Mouse (Mus musculus): ENCODE data around the gene Gm15217.

Gene Gm15217

GRCm38 (mm10) chr14:46398091-46398695 lies 19.0 kb downstream of the Gm15217 start:
- DNase-seq: peak; percentile 39 to 64

GRCm38 (mm10) chr14:46399925-46400324 lies 20.7 kb downstream of the Gm15217 start:
- no peak for DNase-seq

GRCm38 (mm10) chr14:46408319-46408718 lies 29.1 kb downstream of the Gm15217 start:
- no peak for DNase-seq

GRCm38 (mm10) chr14:46409016-46409415 lies 29.8 kb downstream of the Gm15217 start:
- no peak for DNase-seq

- DNase-seq: no peak
Observed at GRCm38 (mm10) chr14:46410557-46411120, 31.4 kb downstream of the Gm15217 start.

GRCm38 (mm10) chr14:46412497-46413000 lies 33.3 kb downstream of the Gm15217 start:
- DNase-seq: no peak

GRCm38 (mm10) chr14:46418371-46419097 lies 39.3 kb downstream of the Gm15217 start:
- DNase-seq: peak in 1 of 2 experiments; percentile 14

GRCm38 (mm10) chr14:46419269-46419668 lies 40.1 kb downstream of the Gm15217 start:
- peak in 1 of 2 experiments; percentile 30 for DNase-seq

- no peak for DNase-seq
Observed at GRCm38 (mm10) chr14:46421823-46422222, 42.6 kb downstream of the Gm15217 start.

- no peak for DNase-seq
Observed at GRCm38 (mm10) chr14:46427251-46427650, 48.0 kb downstream of the Gm15217 start.

- no peak for DNase-seq
Observed at GRCm38 (mm10) chr14:46430231-46430630, 51.0 kb downstream of the Gm15217 start.

Measured in kidney, postnatal 4 days (tissue).